Mouse (Mus musculus): Measurements from ENCODE around the gene Cnn2. TPM values are rescaled to one million over a fixed set of nuclear protein-coding genes. Genes with fewer than 3 reads are reported as not detected.

The Cnn2 gene
- polyA plus RNA-seq, 1 experiment from 2014 or later, result 9.8 TPM

DNA sequence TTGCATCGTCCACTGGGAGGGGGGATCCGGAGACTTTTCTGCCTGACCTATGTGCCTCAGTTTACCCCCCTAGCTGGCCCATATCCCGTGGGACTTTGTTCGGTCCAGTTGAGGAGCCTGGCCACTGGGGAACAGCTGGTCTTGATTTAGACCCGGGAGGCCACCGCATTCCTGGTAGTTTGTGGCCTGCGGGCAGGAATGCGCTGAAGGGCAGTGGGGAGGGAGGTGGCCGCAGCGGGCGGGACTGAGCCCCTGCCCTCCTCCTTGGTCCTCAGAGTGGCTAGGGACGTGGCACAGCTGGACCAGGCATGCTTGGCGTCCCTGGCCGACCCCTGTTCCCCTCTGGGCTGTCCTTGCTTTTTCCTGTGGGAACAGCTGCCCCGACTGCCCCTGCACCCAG is 1.5 kb downstream of the Cnn2 start:
- H3K4me3 ChIP-seq (ENCODE audit: inconsistent target), result no peak overlapping the region
- no peaks in the 10 kb centered on the region for H3K79me2 ChIP-seq (ENCODE audit: inconsistent target)
- no peak overlapping the region for H3K27ac ChIP-seq
- 88% methylated on average over 15 of the region's 15 CpGs for WGBS (ENCODE audit: missing documents)
- H3K36me3 ChIP-seq (ENCODE audit: inconsistent target), result no peaks in the 10 kb centered on the region

DNA sequence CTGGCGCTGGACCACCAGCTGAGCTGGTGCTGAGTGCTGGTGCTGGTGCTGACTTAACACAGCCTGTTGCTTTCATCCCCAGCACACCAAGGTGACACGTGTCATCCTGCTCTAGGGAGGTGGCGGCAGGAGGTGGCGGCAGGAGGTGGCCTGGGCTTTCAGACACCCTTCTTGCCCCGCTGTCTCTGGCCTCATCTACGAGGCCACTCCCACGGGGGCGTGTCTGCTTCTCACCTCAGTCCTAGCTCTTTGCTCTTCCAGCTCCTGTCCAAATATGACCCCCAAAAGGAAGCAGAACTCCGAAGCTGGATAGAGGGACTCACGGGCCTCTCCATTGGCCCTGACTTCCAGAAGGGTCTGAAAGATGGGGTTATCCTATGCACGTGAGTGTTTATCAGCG is 2.7 kb downstream of the Cnn2 start:
- Histone ChIP-seq H3K36me3 (ENCODE audit: inconsistent target) (no peaks in the 10 kb centered on the region), H3K79me2 (ENCODE audit: inconsistent target) (no peaks in the 10 kb centered on the region), H3K27ac (no peak overlapping the region), H3K4me3 (ENCODE audit: inconsistent target) (no peak overlapping the region)
- WGBS (ENCODE audit: missing documents), result 96% methylated on average over 8 of the region's 12 CpGs

DNA sequence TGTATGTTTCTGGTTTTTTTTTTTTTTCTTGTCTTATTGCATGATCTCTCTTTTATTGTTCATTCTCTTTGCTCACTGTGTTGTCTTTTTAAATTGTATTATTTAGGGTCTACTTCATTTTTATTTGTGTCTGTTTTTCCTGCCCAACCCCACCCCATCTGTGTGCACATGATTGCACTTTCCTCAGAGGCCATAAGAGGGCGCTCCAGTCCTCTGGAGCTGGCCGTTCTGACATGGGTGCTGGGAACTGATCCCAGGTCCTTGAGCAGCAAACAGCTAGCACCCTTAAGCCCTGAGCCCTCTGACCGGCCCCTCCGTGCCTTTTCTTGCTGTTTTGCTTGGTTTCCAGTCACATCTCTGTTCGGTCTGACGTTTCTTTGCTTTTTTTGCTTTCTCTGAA is 3.2 kb downstream of the Cnn2 start:
- 98% methylated on average over 6 of the region's 6 CpGs for whole genome bisulfite sequencing (ENCODE audit: missing documents)
- no peak overlapping the region for H3K27ac ChIP-seq
- H3K79me2 ChIP-seq (ENCODE audit: inconsistent target), result no peaks in the 10 kb centered on the region
- no peaks in the 10 kb centered on the region for H3K36me3 ChIP-seq (ENCODE audit: inconsistent target)
- no peak overlapping the region for H3K4me3 ChIP-seq (ENCODE audit: inconsistent target)

DNA sequence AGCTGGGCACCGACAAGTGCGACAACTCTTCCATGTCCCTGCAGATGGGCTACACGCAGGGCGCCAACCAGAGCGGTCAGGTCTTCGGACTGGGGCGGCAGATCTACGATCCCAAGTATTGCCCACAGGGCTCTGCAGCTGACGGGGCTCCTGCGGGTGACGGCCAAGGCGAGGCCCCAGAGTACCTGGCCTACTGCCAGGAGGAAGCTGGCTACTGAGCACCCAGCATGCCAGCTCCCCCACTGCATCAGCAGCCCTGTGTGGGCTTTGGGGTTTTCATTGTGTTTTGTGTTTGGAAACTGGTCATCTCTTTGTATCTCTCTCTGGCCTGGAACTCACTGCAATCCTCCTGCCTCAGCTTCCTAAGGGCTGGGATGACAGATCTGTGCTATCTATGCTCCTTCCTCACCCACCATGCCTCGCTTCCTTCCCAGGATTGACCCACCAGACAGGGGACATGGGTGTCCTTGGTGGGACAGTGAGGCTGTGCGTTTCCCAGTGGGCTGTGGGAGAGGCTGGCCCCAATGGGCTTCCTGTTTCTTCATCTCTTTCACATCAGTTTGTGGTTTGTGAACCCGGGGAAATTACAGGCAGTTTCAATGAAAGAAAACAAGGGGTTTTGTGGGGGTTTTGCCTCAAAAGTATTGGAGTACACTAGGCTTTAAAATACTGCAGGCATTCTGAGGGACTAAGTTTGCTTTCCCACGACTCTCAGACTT is 6.2 kb downstream of the Cnn2 start:
- Histone ChIP-seq H3K4me3 (ENCODE audit: inconsistent target) (no peak overlapping the region), H3K27ac (peak overlapping the region; percentile 58), H3K36me3 (ENCODE audit: inconsistent target) (peaks cover 6% of the 10 kb centered on the region; the same call in 1 of the 2 replicates), H3K79me2 (ENCODE audit: inconsistent target) (no peaks in the 10 kb centered on the region; the same call in 1 of the 2 replicates)
- 8% methylated on average over 16 of the region's 16 CpGs for WGBS (ENCODE audit: missing documents)

DNA sequence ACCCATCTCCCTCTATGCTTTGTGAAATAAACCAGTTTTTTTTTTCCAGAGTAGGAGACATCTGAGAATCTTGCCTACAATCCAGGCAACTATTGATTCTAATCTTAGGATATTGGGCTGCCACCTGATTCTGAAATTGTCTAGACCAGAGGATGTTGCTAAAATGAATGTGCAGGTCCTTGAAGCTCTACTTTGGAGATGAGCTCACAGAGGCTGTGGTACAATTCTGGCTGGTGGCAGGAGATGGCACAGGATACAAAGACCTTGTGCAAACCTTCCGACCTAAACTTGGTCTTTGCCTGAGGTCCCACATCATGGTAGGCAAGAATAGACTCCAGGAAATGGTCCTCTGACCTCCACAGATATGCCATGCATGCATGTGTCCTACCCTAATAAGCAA is 7.3 kb downstream of the Cnn2 start:
- Histone ChIP-seq H3K36me3 (ENCODE audit: inconsistent target) (peaks cover 14% of the 10 kb centered on the region; the same call in 1 of the 2 replicates), H3K27ac (peak overlapping the region; percentile 22), H3K79me2 (ENCODE audit: inconsistent target) (no peaks in the 10 kb centered on the region; the same call in 1 of the 2 replicates), H3K4me3 (ENCODE audit: inconsistent target) (peak overlapping the region; percentile 81; the same call in 1 of the 2 replicates)
- 22% methylated on average over 1 of the region's 1 CpGs for WGBS (ENCODE audit: missing documents)

DNA sequence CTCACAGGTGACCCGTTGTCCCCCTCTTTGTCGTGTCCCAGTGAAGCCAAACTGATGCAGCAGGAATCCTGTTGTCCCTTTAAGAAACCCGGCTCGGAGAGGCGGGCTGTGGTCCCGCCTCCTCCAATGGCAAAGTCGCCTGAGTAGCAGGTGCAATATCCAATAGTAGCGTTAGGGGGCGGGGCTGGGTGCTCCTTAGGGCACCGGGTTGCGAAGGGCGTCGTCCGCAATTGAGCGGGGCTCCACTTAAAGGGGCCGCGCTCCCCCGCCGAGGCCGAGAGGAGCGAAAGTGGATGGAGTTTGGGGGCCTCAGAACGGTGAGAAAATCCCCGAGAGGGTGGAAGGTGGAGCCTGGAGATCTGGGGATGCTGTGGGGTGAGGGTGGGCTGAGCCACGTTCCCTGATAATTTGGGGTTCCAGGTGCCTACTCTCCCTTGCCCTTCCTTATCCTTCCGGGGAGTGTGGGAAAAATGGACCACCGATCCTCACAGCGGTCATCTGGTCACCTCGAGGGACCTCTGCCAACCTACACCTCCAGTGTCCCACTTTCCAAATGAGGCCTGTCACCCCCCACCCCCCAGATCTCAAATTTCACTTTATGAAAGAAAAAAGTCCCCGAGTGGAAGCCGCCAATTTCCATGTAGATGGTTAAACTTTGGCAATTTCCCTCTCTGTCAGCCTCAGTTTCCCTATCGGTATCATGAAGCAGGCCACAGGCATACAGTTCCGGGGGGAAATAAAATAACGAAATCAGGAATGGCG is 8.1 kb downstream of the Cnn2 start, which contains the start of gene Abca7:
Gene Abca7, plus strand, starts transcription at position 223 of the 762 bp plus-strand sequence.
- 0% methylated on average over 34 of the region's 34 CpGs for WGBS (ENCODE audit: missing documents)
- Histone ChIP-seq H3K4me3 (ENCODE audit: inconsistent target) (peak within 1 kb of the TSS; percentile 81), H3K27ac (peak within 1 kb of the TSS; percentile 58), H3K36me3 (ENCODE audit: inconsistent target) (peaks cover 17% of the 10 kb centered on the region; the same call in 1 of the 2 replicates), H3K79me2 (ENCODE audit: inconsistent target) (no peaks in the 10 kb centered on the region; the same call in 1 of the 2 replicates)

DNA sequence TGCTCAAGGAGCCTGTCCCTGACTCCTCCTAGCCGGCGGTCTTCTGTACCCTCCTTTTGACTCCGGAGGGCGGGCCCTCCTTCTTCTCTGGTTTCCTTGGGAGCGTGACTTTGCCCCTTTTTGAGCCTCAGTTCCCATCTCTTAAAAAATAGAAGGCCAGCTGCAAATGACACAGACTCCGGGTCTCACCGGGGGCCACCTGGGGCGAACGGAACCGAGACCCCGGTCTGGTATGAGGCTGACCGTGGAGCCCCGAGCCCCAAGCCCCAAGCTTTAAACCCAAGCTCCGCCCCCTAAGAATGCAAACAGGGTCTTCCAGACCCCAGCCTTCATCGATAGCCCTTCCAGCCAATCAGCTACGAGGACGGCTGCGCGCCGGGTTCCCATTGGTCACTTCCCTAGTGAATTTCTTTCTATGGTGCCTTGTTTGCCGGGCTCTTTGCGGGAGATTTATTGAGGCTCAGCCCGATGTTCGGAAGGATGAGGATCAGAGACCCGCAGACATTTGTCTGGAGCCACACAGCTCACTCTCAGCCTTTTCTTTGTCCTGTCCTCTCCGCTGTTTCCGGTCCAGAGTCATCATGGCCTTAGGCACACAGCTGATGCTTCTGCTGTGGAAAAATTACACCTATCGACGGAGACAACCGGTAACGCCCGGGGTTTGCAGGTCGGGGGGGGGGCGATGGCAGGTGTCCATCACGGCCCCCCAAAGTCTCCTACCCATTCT is 8.8 kb downstream of the Cnn2 start:
- H3K27ac ChIP-seq, result peak overlapping the region; percentile 57
- H3K79me2 ChIP-seq (ENCODE audit: inconsistent target), result no peaks in the 10 kb centered on the region; the same call in 1 of the 2 replicates
- peaks cover 17% of the 10 kb centered on the region; the same call in 1 of the 2 replicates for H3K36me3 ChIP-seq (ENCODE audit: inconsistent target)
- peak overlapping the region; percentile 81 for H3K4me3 ChIP-seq (ENCODE audit: inconsistent target)
- WGBS (ENCODE audit: missing documents), result 7% methylated on average over 35 of the region's 35 CpGs

DNA sequence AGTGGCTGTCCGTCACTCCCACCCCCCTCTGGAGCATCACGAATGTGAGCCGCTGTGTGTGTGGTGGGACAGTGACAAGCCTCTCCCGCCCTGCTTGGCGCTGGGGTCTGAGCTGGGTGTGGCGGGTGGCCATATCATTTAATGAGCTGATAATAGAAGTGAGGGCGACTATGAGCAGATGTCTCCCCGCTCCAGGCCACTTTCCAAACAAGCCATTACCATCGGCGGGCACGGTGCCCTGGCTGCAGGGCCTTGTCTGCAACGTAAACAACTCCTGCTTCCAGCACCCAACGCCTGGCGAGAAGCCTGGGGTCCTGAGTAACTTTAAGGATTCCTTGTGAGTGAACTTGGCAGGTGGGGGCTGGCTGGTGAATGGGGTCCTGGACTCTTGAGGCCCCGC is 9.4 kb downstream of the Cnn2 start:
- no peaks in the 10 kb centered on the region; the same call in 1 of the 2 replicates for H3K79me2 ChIP-seq (ENCODE audit: inconsistent target)
- H3K36me3 ChIP-seq (ENCODE audit: inconsistent target), result peaks cover 20% of the 10 kb centered on the region; the same call in 1 of the 2 replicates
- H3K4me3 ChIP-seq (ENCODE audit: inconsistent target), result no peak overlapping the region
- H3K27ac ChIP-seq, result no peak overlapping the region
- 89% methylated on average over 15 of the region's 15 CpGs for WGBS (ENCODE audit: missing documents)

DNA sequence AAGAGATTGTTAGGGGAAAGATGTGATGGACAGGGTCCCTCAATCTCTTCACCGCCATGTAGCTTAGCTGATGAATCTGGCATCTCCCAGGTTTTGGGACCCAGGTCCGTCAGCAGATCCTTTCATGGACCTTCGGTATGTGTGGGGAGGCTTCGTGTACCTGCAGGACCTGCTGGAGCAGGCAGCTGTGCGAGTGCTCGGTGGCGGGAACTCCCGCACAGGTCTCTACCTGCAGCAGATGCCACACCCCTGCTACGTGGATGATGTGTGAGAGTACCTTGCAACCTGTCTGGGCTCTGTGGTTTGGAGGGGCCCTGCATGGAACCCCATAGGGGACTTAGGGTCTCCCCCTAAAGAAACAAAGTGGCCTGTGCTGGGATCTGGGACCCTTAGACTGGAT is 13.6 kb downstream of the Cnn2 start:
- 100% methylated on average over 8 of the region's 9 CpGs for WGBS (ENCODE audit: missing documents)
- Histone ChIP-seq H3K27ac (no peak overlapping the region), H3K79me2 (ENCODE audit: inconsistent target) (no peaks in the 10 kb centered on the region; the same call in 1 of the 2 replicates), H3K36me3 (ENCODE audit: inconsistent target) (peaks cover 37% of the 10 kb centered on the region; the same call in 1 of the 2 replicates), H3K4me3 (ENCODE audit: inconsistent target) (no peak overlapping the region)

DNA sequence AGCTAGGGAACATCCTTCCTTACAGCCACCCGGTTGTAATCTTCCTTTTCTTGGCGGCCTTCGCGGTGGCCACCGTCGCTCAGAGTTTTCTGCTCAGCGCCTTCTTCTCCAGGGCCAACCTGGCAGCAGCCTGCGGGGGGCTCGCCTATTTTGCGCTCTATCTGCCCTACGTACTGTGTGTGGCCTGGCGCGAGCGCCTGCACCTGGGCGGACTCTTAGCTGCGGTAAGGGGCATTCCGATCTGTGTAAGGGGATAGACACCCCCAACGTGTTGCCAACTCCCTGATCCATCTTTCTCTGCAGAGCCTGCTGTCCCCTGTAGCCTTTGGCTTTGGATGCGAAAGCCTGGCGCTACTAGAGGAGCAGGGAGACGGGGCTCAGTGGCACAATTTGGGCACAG is 14.4 kb downstream of the Cnn2 start:
- 92% methylated on average over 20 of the region's 21 CpGs for WGBS (ENCODE audit: missing documents)
- Histone ChIP-seq H3K79me2 (ENCODE audit: inconsistent target) (no peaks in the 10 kb centered on the region; the same call in 1 of the 2 replicates), H3K4me3 (ENCODE audit: inconsistent target) (no peak overlapping the region), H3K36me3 (ENCODE audit: inconsistent target) (peaks cover 44% of the 10 kb centered on the region; the same call in 1 of the 2 replicates), H3K27ac (no peak overlapping the region)

DNA sequence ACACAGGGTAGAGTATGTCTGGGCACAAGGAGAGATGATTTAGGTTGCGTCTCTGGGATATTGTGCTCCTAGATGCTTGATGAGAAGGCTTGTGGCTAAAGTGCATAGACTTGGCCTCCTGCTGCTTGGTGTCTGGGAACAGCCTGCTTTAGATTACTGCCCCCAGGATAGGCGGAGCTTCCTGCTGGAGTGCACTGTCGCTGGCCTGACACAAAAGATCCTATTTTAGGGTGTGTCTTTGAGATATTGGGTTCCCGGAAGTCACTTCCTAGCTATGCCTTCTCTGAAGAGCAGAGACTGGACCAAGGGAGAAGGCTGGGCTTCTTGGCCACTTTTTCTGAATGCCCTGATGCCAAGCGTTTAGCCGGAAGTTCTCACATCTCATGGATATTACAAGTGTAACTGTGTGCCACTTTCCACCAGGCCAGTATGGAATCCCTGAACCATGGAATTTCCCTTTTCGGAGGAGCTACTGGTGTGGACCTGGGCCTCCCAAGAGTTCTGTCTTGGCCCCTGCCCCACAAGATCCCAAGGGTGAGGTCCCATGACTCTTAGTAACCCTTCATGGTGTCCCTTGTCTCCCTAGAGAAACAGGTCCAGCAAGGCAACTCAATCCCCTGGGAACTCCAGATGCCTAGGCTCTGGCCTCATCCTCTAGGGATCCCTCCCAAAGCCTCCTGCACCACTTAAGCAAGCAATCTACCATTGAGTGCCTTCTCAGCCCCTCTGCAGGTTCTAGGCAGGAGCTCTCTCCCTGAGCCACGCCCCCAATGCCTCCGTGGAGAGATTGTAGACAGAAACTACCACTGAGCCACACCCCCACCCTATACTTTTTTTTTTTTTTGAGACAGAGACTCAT is 15.2 kb downstream of the Cnn2 start:
- peaks cover 52% of the 10 kb centered on the region for H3K36me3 ChIP-seq (ENCODE audit: inconsistent target)
- 89% methylated on average over 9 of the region's 9 CpGs for WGBS (ENCODE audit: missing documents)
- H3K4me3 ChIP-seq (ENCODE audit: inconsistent target), result no peak overlapping the region
- no peaks in the 10 kb centered on the region for H3K79me2 ChIP-seq (ENCODE audit: inconsistent target)
- H3K27ac ChIP-seq, result no peak overlapping the region

DNA sequence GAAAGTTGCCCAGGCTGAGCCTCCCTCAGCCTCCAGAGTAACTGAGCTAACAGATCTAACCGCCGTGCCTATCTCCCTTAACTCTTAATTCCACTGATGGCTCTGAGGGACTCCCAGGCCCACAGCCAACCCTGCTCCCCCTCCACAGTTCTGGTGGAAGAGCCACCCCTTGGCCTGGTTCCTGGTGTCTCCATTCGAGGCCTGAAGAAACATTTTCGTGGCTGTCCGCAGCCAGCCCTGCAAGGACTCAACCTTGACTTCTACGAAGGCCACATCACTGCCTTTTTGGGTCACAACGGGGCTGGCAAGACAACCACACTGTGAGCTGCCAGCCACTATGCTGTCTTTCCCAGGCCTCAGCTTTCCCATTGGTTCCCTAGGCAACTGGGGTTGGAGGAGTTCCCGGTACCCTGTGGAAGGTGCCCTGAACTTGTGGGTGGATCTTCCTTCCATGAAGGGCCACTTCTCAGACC is 15.9 kb downstream of the Cnn2 start:
- Histone ChIP-seq H3K4me3 (ENCODE audit: inconsistent target) (no peak overlapping the region), H3K79me2 (ENCODE audit: inconsistent target) (no peaks in the 10 kb centered on the region), H3K36me3 (ENCODE audit: inconsistent target) (peaks cover 56% of the 10 kb centered on the region), H3K27ac (no peak overlapping the region)
- 92% methylated on average over 6 of the region's 8 CpGs for WGBS (ENCODE audit: missing documents)

DNA sequence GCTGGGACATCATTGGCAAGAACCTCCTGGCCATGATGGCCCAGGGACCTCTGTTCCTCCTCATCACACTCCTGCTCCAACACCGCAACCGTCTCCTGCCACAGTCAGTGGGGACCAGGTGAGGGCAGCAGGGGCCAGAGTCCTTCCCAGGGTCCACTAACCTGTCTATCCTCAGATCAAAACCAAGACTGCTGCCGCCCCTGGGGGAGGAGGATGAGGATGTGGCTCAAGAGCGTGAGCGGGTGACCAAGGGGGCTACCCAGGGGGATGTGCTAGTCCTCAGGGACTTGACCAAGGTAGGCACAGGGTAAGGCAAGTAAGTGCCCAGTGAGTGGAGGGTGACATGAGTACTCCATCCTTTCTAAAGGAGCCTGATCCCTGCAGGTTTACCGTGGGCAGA is 23.4 kb downstream of the Cnn2 start:
- no peak overlapping the region for H3K4me3 ChIP-seq (ENCODE audit: inconsistent target)
- H3K79me2 ChIP-seq (ENCODE audit: inconsistent target), result peaks cover 3% of the 10 kb centered on the region
- H3K36me3 ChIP-seq (ENCODE audit: inconsistent target), result peaks cover 52% of the 10 kb centered on the region
- no peak overlapping the region for H3K27ac ChIP-seq
- 94% methylated on average over 6 of the region's 6 CpGs for WGBS (ENCODE audit: missing documents)

Data from macrophage (primary cell).